Mouse (Mus musculus): ENCODE data around the gene Pi4ka.

DNA sequence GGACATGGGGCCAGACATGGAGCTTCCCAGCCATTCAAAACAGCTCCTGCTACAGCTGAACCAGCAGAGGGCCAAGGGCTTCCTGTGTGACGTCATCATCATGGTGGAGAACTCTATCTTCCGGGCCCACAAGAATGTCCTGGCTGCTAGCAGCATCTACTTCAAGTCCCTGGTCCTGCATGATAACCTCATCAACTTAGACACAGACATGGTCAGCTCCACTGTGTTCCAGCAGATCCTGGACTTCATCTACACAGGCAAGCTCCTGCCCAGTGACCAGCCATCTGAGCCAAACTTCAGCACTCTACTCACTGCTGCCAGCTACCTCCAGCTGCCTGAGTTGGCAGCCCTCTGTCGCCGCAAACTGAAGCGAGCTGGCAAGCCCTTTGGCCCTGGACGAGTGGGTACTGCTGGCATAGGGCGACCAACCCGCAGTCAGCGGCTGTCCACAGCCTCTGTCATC is 148.7 kb downstream of the Pi4ka start:
- TF ChIP-seq CTCF (IDR thresholded peaks at IDR 0.05) (peak; percentile 55), POLR2A (IDR thresholded peaks at IDR 0.05; ENCODE audit: insufficient read depth, low read depth, low read length) (no peak), EP300 (IDR thresholded peaks at IDR 0.05; ENCODE audit: insufficient read depth, low read depth, low read length) (peak; percentile 79)

Measured in heart, adult 2 months (tissue).